Mouse (Mus musculus) erythroblast, embryonic 14.5 days (primary cell): ENCODE results near the gene Mmgt2.

Experiments
- GATA1 ChIP-seq: IDR thresholded peaks from 2 replicates; pipeline ENCODE4 v1.6.1; 2012; ENCODE audit warnings: low read length, inconsistent platforms, mixed read lengths
- TAL1 ChIP-seq: IDR thresholded peaks from 3 replicates; pipeline ENCODE4 v1.6.1; 2012; ENCODE audit warnings: low read length, inconsistent platforms, mixed read lengths

DNA sequence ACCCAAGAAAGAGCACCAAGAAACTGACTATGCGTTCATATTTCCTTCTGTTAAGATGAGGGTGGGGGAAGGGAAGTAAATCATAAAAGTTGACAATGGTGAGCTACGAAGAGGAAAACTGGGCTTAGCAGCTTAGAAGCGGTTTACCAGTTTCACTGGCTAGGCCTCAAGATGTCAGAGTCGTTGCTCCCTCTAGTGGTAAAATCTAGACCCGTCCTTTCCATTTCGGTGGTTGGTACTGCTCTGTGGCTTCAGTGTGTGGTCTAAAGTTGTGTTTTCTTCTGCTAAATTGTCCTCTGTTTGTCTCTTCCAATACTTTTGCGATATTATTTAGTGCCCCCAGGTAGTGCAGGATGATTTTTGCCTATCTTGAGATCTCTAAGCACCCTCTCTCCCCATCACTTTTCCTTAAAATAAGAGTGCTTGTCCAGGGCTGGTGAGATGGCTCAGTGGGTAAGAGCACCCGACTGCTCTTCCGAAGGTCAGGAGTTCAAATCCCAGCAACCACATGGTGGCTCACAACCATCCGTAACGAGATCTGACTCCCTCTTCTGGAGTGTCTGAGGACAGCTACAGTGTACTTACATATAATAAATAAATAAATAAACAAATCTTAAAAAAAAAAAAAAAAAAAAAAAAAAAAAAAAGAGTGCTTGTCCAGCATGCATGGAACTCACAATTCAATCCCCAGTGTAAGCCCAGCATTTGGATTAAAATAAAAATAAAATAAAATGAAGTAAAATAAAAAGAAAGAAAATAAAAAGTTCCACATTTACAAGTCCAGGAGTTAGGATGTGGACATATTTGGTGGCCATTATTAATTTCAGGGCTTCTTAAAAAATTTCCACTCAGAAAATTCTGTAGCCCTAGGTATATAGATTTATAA, 45.1 kb downstream of the Mmgt2 start:
- TF ChIP-seq TAL1 (no peak), GATA1 (no peak)
